Mouse (Mus musculus) embryonic facial prominence, embryonic 12.5 days (tissue): ENCODE data around the gene Gprc6a. TPM values are rescaled to one million over a fixed set of nuclear protein-coding genes. Genes with fewer than 3 reads are reported as not detected.

Experiments used
- ATAC-seq: fragments of 200-750 bp; cut with Nextera tagmentation; 2 replicates; pipeline ENCODE4 v1.8.0; 2017; ENCODE audit not compliant: insufficient number of reproducible peaks, insufficient read depth, low FRiP score, low TSS enrichment
- H3K27ac ChIP-seq: fragments of 300-500 bp; sonication (generic); 2 replicates; pipeline ENCODE4 v1.5.1; 2016; ENCODE audit warnings: mild to moderate bottlenecking
- H3K27me3 ChIP-seq: fragments of 300-500 bp; sonication (generic); 2 replicates; pipeline ENCODE4 v1.6.1; 2016; ENCODE audit warnings: mild to moderate bottlenecking, moderate library complexity
- H3K36me3 ChIP-seq: fragments of 300-500 bp; sonication (generic); 2 replicates; pipeline ENCODE4 v1.6.1; 2016; ENCODE audit warnings: mild to moderate bottlenecking
- H3K4me1 ChIP-seq: fragments of 300-500 bp; sonication (generic); 2 replicates; pipeline ENCODE4 v1.6.1; 2016
- H3K4me2 ChIP-seq: fragments of 300-500 bp; sonication (generic); replicated peaks from 2 replicates; pipeline ENCODE4 v1.6.1; 2016; ENCODE audit warnings: mild to moderate bottlenecking, moderate library complexity
- H3K4me3 ChIP-seq: fragments of 300-500 bp; sonication (generic); 2 replicates; pipeline ENCODE4 v1.5.1; 2016; ENCODE audit warnings: mild to moderate bottlenecking
- H3K9ac ChIP-seq: fragments of 300-500 bp; sonication (generic); 2 replicates; pipeline ENCODE4 v1.6.1; 2016; ENCODE audit warnings: mild to moderate bottlenecking, moderate library complexity
- H3K9me3 ChIP-seq: fragments of 300-500 bp; sonication (generic); 2 replicates; pipeline ENCODE4 v1.6.1; 2016; ENCODE audit warnings: mild to moderate bottlenecking, moderate library complexity
- WGBS: fragments of 180-500 bp; shearing (Covaris S2); methylation state at CpG from one replicate; pipeline ENCODE4 v1.1.7; 2016; 5-methylcytosine and 5-hydroxymethylcytosine counted together
- polyA plus RNA-seq: library from polyadenylated mRNA; unstranded; fragments of >200 nt; fragmentation: Nextera tagmentation; extraction: Ambion mirVana; gene quantifications from 2 replicates; pipeline ENCODE4 v1.2.1, GENCODE M21; 2016

Gprc6a gene
- polyA plus RNA-seq, 1 experiment from 2014 or later, result not detected

GRCm38 (mm10) chr10:51571225-51571996, 59.9 kb downstream of the Gprc6a start:
- Histone ChIP-seq H3K27ac (no peak overlapping the region), H3K36me3 (no peaks in the 10 kb centered on the region)
- 77% methylated on average over 9 of the region's 9 CpGs for WGBS

More at GRCm38 (mm10) chr10:51571225-51571996, 59.9 kb downstream of the Gprc6a start:
- Histone ChIP-seq H3K4me2 (no peak overlapping the region), H3K27me3 (no peaks in the 10 kb centered on the region), H3K4me3 (no peak overlapping the region), H3K4me1 (no peaks in the 10 kb centered on the region), H3K9ac (no peak overlapping the region), H3K9me3 (no peaks in the 10 kb centered on the region)
- ATAC-seq, result 0 out of 2 replicates have a peak, but pooled peaks have one; percentile 28

Other genes starting within 250 kb of the Gprc6a start
- gene Gm49339, start 150.8 kb downstream of the Gprc6a start, polyA plus RNA-seq, result not detected in 2 replicates
- gene Lilr4b, start 150.8 kb downstream of the Gprc6a start, polyA plus RNA-seq, result 0.20 and 0.85 TPM in 2 replicates
- 1.3 and 2.4 TPM in 2 replicates for gene Lilrb4a, start 140.5 kb downstream of the Gprc6a start, polyA plus RNA-seq
- 1.3 and 2.3 TPM in 2 replicates for gene Fam162b, start 40.9 kb downstream of the Gprc6a start, polyA plus RNA-seq
- gene Rfx6, start 46.3 kb upstream of the Gprc6a start, polyA plus RNA-seq, result not detected in 2 replicates